Mouse (Mus musculus) kidney, adult 9 months (tissue): ENCODE data around the gene Mrto4.
A peak's percentile ranks its signal among the peaks of the same experiment; 100 is the strongest.
"Not testable (repeated sequence)": the region's sequence is repeated elsewhere in the genome, so short reads cannot be mapped to it uniquely, and the experiment has no call there.

ENCODE experiments used
- DNase-seq: peaks from one replicate; pipeline ENCODE4 v3.0.0; 2022

Gene Mrto4

DNA sequence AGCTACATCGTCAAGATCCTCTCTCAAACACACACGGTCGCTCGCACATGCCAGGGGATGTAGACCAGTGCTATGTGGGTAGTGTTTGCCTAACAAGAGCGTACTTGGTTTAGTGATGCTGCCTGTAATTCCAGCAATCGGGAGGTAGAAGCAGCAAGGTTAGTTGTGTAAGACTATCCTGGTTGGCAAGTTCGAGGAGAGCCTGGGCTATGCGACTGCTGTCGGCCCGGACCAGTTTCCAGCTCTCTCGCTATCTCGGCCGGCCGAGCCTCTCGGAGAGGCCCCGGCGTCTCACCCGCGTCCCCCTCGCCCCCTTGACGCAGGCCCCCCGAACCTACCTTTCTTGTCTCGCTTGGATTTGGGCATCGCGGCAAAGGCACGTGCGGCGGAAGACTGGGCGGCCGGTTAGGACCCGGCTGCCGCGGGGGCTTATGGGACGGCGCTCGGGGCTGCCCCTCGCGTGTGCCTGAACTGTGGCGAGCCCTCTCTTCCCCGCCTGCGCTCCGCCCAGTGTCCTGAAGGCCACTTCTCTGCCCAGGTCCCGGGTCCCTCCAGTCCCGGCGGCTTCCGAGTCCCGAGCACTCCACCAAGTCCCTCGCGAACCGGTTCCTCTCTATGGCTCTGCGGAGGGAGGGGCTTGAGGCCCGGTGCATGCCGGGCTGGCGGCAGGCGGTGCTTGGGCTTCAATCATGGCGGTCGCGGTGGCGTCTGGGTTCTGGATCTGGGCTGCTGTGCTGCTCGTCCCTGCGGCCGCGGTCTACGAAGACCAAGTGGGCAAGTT, at the start of gene Mrto4, which contains the start of the genes Emc1 and Ubr4:
Gene Mrto4 (minus strand): TSS at position 646 of the 781 bp plus-strand sequence.
Gene Emc1 (plus strand): TSS at position 657 of the 781 bp plus-strand sequence.
Gene Ubr4 (plus strand): TSS at position 679 of the 781 bp plus-strand sequence.
- DNase-seq: peak; percentile 86

DNA sequence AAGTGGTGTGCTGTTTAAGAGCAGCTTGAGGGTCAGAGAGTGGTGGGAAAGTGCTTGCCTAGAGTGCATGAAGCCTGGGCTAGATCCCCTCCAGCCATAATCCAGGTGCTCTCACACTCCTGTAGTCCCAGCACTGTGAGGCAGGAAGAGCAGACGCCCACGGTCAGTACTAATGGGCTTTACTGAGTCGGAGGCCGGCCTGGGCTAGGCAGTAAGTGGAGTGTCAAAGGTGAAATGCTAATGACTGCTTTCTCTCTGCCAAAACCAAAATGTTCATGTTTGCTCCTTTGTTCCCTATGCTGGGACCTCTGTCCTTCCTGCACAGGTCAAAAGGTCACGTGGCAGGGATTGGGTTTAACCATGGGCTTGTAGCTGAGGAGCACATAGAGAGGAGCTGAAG, 48.1 kb upstream of the Mrto4 start:
- no peak for DNase-seq

DNA sequence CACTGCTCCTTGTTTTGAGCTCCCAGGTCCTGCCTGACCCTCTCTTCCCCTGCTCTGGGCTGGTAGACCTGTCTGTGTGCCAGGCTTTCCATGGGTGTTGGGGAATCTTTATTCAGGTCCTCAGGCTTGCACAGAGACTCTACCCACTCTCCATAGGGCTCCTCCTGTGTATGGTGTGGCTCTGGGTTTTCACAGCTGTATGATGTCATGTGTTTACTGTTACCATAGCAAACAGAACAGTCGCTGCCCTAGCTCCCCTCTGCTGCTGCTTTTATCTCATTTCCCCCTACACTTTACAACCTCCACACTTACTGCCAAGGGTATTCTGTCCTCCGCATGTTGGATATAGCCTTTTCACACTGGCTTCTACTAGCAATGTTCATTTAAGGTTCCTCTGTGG, 43.1 kb upstream of the Mrto4 start:
- DNase-seq: no peak

DNA sequence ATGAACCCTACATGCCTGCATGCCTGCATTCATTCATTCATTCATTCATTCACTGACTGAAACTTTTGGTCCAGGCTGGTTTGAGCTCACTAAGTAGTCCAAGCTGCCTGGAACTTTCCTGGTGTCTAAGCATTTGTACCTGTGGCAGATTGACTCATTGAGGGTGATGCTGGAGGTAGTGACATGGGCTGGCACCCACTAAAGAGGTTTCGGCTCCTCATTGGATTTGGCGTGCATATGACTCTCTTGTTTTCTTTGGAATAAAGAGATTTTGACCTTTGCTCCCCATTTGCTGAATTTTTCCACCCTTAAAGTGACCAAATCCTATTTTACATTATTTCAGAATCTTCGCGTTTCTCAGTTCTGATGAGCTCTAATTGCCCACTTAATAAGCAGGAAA, 37.2 kb upstream of the Mrto4 start:
- peak; percentile 30 for DNase-seq

GRCm38 (mm10) chr4:139386869-139387319, 34.5 kb upstream of the Mrto4 start:
- DNase-seq: peak; percentile 23

- DNase-seq: not testable (repeated sequence)
Observed at GRCm38 (mm10) chr4:139385841-139386240, 33.5 kb upstream of the Mrto4 start.

- no peak for DNase-seq
Observed at GRCm38 (mm10) chr4:139382231-139382630, 29.9 kb upstream of the Mrto4 start.

GRCm38 (mm10) chr4:139381452-139381845, 29.1 kb upstream of the Mrto4 start:
- no peak for DNase-seq

GRCm38 (mm10) chr4:139380775-139381451, 28.5 kb upstream of the Mrto4 start:
- peak; percentile 21 for DNase-seq

- DNase-seq: peak; percentile 100
Observed at GRCm38 (mm10) chr4:139380207-139380748, 27.9 kb upstream of the Mrto4 start.

DNA sequence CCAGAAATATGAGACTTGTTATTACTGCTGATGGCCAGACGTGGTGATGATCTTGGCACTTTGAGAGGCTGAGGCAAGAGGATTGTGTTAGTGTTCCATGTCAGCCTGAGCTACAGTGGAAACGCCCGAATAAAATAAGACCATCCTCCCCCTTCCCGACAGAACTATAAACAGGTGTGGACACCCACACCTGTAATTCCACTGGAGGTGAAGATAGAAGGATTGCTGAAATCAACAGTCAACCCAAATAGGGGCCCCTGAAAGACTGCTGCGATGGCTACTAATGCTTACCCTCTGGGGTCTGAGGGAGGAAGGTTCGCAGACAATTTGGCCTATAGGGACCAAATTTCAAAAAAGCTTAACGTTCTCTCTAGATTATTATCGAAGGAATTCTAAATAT, 27.3 kb upstream of the Mrto4 start:
- DNase-seq: no peak

GRCm38 (mm10) chr4:139373531-139373930, 21.2 kb upstream of the Mrto4 start:
- DNase-seq: no peak

GRCm38 (mm10) chr4:139373130-139373529, 20.8 kb upstream of the Mrto4 start:
- peak; percentile 67 for DNase-seq

GRCm38 (mm10) chr4:139368038-139368437, 15.7 kb upstream of the Mrto4 start:
- no peak for DNase-seq

- DNase-seq: no peak
Observed at GRCm38 (mm10) chr4:139367336-139367735, 15.0 kb upstream of the Mrto4 start.

DNA sequence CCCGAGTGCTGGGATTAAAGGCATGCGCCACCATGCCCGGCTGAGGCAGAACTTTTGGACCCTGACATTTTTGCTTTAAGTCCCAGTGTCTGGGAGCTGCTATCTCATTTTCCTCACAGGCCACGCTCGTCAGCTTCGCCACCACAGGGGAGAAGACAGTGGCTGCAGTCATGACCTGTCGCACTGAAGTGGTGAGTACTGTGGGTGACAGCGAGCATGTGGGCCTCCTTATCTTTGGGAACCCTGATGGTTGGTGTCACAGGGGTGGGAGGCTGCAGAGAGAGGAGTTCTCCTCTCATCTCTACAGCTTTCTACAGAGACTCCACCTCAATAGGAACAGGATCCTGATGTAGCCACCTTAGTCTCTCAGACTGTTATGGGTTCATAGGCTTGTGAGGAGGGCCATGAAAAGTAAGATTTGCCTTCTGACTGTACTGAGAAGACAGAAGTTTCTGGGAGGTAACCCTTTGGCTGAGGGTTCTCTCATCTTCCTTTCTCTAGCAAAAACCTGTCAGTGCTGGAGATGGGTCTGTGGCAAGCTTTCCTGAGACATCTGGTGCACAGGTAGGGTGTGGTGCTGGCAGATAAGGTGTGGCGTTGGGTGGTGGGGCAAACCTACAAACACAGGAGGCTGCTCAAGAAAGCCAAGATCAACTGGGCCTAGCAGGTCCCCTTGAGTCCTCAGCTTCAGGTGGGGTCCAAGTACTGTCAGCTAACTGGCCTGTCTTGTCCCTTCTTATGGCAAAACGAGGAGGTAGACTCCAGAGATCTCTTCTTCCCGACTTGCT, 8.6 kb upstream of the Mrto4 start:
- DNase-seq: no peak

- no peak for DNase-seq
Observed at GRCm38 (mm10) chr4:139357211-139357610, 4.8 kb upstream of the Mrto4 start.

DNA sequence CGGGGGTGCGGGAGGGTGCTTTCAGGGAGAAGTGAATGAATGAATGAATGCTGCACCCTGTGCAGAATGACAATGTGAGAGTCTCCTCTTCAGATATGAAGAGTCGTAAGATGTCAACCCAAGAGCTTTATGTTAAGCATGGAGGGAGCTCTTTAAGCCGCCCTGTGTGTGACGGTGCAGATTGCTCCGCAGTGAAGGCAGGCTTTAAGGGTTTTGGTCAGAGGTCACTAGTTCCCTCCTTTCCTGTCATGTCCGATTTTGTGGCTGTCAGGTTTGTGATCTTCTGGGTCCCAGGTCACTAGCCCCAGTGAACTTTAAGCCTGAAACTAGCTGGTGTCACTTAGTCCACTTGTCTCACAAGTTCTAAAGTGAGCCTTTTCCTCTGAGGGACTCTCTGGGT, 456 bp upstream of the Mrto4 start:
- DNase-seq: no peak

DNA sequence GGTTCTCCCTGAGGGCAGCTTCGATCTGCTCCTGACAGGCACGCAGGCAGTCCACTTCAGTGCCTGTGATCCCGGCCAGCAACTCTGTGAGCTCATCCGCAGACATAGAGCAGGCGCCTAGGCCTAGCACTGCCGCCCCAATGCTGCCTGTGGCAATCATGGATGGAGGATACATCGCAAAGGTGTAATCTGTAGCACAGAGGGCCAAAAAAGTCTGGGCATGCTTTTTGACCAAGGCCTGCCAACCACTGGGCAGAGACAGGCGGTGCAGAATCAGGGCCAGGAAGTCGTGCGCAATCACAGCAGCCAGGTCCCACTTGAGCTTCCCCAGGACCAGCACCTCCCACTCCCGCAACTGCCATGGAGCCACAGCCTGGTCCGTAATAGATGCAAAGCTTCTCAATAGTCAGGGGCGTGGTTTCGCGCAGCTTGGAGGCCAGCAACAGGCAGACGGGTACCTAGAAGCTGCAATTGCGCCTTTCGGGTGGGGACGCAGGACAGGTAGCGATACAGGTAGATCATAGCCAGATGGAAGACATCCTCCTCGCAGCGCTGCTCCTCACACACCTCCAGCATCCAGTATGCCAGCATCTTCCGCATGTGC, 6.9 kb downstream of the Mrto4 start:
- no peak for DNase-seq

GRCm38 (mm10) chr4:139343718-139344117, 8.7 kb downstream of the Mrto4 start:
- DNase-seq: peak; percentile 67

GRCm38 (mm10) chr4:139341556-139342233, 10.7 kb downstream of the Mrto4 start:
- DNase-seq: peak; percentile 55

DNA sequence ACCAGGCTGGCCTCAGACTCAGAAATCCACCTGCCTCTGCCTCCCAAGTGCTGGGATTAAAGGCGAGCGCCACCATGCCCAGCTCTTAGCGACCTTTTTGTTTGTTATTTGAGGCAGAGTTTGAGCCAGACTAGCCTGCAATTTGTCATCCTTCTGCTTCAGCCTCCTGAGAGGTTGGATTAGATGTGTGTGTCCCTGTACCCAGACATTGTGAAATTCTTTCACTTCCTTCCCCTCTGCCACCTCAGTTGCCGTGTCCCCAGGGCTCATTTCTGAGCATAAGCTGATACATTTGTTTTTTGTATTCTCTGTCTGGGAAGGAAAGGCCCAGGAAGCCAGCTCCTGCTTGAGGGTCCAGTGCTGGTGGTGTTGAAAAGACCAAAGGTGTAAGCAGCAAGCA, 11.5 kb downstream of the Mrto4 start:
- DNase-seq: no peak
